Mouse (Mus musculus): Measurements from ENCODE around the gene Pabpc1l. TPM values are rescaled to one million over a fixed set of nuclear protein-coding genes. Genes with fewer than 3 reads are reported as not detected.

The Pabpc1l gene
- 2.3 and 3.7 TPM in 2 replicates for polyA plus RNA-seq (2015; fragmentation: Nextera tagmentation; extraction: Ambion mirVana)

DNA sequence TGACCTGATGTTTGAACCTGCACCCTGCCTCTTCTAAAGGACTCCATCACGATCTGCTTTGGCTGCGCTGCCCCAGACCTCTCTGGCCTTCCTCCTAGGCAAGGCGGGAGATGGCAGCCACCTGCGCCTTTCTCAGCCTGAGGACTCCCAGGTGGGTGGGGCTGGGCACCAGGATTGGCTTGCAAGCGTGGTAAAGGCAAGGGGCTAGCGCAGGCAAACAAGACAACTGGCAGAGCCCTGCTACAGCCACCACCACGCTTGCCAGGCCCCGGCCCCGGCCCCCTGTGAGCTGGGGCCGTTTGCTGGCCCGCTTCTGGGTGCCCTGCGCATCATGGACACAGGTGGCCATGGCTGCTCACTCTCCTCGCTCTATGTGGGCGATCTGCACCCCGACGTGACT lies at the start of gene Pabpc1l:
Gene Pabpc1l (plus strand): TSS at position 301 of the 400 bp plus-strand sequence.
- no peak for ATAC-seq
- no peaks in the 10 kb centered on the region for H3K9me3 ChIP-seq (ENCODE audit: control insufficient read depth, low read length)
- no peaks in the 10 kb centered on the region for H3K4me1 ChIP-seq (replicated peaks; ENCODE audit: control insufficient read depth, insufficient read depth, low read length)
- no peak within 1 kb of the TSS for H3K4me3 ChIP-seq (replicated peaks; ENCODE audit: low read length)
- H3K9ac ChIP-seq (replicated peaks; ENCODE audit: low read depth, low read length), result no peak within 1 kb of the TSS
- H3K27ac ChIP-seq (ENCODE audit: low read length), result no peak within 1 kb of the TSS
- no peaks in the 10 kb centered on the region for H3K36me3 ChIP-seq (ENCODE audit: control insufficient read depth, insufficient read depth)
- 89% methylated on average over 16 of the region's 16 CpGs for WGBS
- no peak within 1 kb of the TSS for H3K4me2 ChIP-seq (ENCODE audit: low read length)
- no peaks in the 10 kb centered on the region for H3K27me3 ChIP-seq (replicated peaks; ENCODE audit: control insufficient read depth, insufficient read depth, low read length)

GRCm38 (mm10) chr2:163976448-163976847 lies 48.8 kb upstream of the Pabpc1l start:
- Histone ChIP-seq H3K4me3 (replicated peaks; ENCODE audit: low read length) (no peak overlapping the region), H3K36me3 (ENCODE audit: control insufficient read depth, insufficient read depth) (no peaks in the 10 kb centered on the region), H3K9ac (replicated peaks; ENCODE audit: low read depth, low read length) (no peak overlapping the region), H3K27ac (ENCODE audit: low read length) (no peak overlapping the region), H3K9me3 (ENCODE audit: control insufficient read depth, low read length) (peaks cover 5% of the 10 kb centered on the region; the same call in 1 of the 2 replicates), H3K4me2 (ENCODE audit: low read length) (no peak overlapping the region), H3K27me3 (replicated peaks; ENCODE audit: control insufficient read depth, insufficient read depth, low read length) (no peaks in the 10 kb centered on the region), H3K4me1 (replicated peaks; ENCODE audit: control insufficient read depth, insufficient read depth, low read length) (no peaks in the 10 kb centered on the region)
- 89% methylated on average over 6 of the region's 7 CpGs for WGBS
- no peak for ATAC-seq

DNA sequence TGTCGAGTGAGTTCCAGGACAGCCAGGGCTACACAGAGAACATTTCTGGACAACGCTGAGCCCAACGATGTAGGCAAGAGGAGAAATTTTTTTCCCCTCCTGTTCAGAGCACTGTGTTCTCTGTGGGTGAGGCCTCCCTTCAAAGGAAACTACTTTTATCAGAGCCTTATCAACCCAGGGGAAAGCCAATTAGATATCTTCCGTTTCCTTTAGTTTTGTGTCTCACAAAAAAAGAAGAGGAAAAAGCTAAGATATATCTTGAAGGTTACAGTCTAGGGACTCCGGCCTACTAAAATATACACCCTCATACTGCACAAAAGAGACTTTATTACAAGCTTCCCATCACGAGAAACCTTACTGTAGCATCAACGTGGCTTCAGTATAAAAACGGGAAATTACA lies 38.0 kb upstream of the Pabpc1l start:
- no peaks in the 10 kb centered on the region for H3K4me1 ChIP-seq (replicated peaks; ENCODE audit: control insufficient read depth, insufficient read depth, low read length)
- no peaks in the 10 kb centered on the region for H3K27me3 ChIP-seq (replicated peaks; ENCODE audit: control insufficient read depth, insufficient read depth, low read length)
- no peak overlapping the region for H3K4me2 ChIP-seq (ENCODE audit: low read length)
- no peak overlapping the region for H3K4me3 ChIP-seq (replicated peaks; ENCODE audit: low read length)
- H3K9me3 ChIP-seq (ENCODE audit: control insufficient read depth, low read length), result no peaks in the 10 kb centered on the region
- no peaks in the 10 kb centered on the region for H3K36me3 ChIP-seq (ENCODE audit: control insufficient read depth, insufficient read depth)
- no peak overlapping the region for H3K27ac ChIP-seq (ENCODE audit: low read length)
- ATAC-seq, result no peak
- H3K9ac ChIP-seq (replicated peaks; ENCODE audit: low read depth, low read length), result no peak overlapping the region
- 85% methylated on average over 8 of the region's 8 CpGs for WGBS

GRCm38 (mm10) chr2:163992871-163993270 lies 32.4 kb upstream of the Pabpc1l start:
- H3K4me3 ChIP-seq (replicated peaks; ENCODE audit: low read length), result no peak overlapping the region
- H3K36me3 ChIP-seq (ENCODE audit: control insufficient read depth, insufficient read depth), result no peaks in the 10 kb centered on the region
- no peak overlapping the region for H3K9ac ChIP-seq (replicated peaks; ENCODE audit: low read depth, low read length)
- H3K9me3 ChIP-seq (ENCODE audit: control insufficient read depth, low read length), result no peaks in the 10 kb centered on the region
- no peak for ATAC-seq
- peaks cover 21% of the 10 kb centered on the region for H3K4me1 ChIP-seq (replicated peaks; ENCODE audit: control insufficient read depth, insufficient read depth, low read length)
- H3K4me2 ChIP-seq (ENCODE audit: low read length), result no peak overlapping the region
- WGBS, result 98% methylated on average over 2 of the region's 2 CpGs
- no peaks in the 10 kb centered on the region for H3K27me3 ChIP-seq (replicated peaks; ENCODE audit: control insufficient read depth, insufficient read depth, low read length)
- H3K27ac ChIP-seq (ENCODE audit: low read length), result no peak overlapping the region

- Histone ChIP-seq H3K27ac (ENCODE audit: low read length) (peak within 1 kb of the TSS; percentile 90), H3K9me3 (ENCODE audit: control insufficient read depth, low read length) (no peaks in the 10 kb centered on the region), H3K4me3 (replicated peaks; ENCODE audit: low read length) (peak within 1 kb of the TSS; percentile 96), H3K4me2 (ENCODE audit: low read length) (peak within 1 kb of the TSS; percentile 71), H3K4me1 (replicated peaks; ENCODE audit: control insufficient read depth, insufficient read depth, low read length) (peaks cover 24% of the 10 kb centered on the region), H3K36me3 (ENCODE audit: control insufficient read depth, insufficient read depth) (0 out of 2 replicates have a peak, but pooled peaks cover 5% of the 10 kb centered on the region), H3K9ac (replicated peaks; ENCODE audit: low read depth, low read length) (peak within 1 kb of the TSS; percentile 87), H3K27me3 (replicated peaks; ENCODE audit: control insufficient read depth, insufficient read depth, low read length) (no peaks in the 10 kb centered on the region)
- no peak for ATAC-seq
- WGBS, result 0% methylated on average over 12 of the region's 14 CpGs
These were observed 30.6 kb upstream of the Pabpc1l start, which contains the start of gene Ywhab for GRCm38 (mm10) chr2:163994654-163994976. Gene Ywhab, plus strand, starts transcription at chr2:163994960.

DNA sequence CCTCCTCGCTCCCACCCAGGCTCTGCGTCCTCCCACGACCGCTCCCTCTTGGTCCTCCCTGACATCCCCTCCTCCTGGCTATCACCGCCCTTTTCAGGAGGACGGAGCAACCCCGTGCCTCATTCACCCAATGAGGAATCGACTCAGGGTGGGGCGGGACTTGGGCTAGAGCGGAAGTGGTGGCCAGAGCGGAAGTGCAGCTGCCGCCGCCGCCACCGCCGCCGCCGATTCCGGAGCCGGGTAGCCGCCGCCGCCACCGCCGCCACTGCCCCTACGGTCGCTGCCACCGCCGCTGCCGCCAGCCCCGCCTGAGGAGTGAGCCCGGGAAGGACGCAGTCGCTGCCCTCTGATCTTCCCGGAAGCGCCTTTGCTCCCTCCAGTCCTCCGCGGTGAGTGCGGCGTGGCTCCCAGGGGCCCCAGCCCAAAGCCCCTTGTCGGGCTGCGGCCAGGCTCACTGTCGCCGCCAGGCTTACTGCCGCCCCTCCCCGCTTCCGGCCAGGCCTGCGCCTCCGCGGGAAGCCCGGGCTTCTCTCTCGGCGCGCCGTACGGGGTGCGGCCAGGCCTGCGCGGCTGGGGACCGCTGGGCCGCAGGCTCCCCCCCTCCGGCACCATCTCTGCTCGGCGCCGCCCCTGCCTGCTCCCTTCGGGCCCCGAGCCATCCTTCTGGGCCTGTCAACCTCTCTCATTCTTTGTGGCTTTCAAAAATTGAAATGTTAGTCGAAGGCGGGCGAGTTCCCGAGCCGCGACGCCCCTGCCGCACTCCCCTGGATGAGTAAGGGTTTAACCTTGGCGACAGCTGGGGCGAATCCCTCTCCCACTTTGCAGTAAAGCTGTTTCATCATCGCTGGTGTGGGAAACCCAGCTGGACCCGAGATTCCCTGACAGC lies 30.0 kb upstream of the Pabpc1l start:
- peak overlapping the region; percentile 87 for H3K9ac ChIP-seq (replicated peaks; ENCODE audit: low read depth, low read length)
- H3K4me3 ChIP-seq (replicated peaks; ENCODE audit: low read length), result peak overlapping the region; percentile 96
- WGBS, result under 1% methylated on average over 53 of the region's 79 CpGs
- H3K4me2 ChIP-seq (ENCODE audit: low read length), result peak overlapping the region; percentile 71
- H3K36me3 ChIP-seq (ENCODE audit: control insufficient read depth, insufficient read depth), result 0 out of 2 replicates have a peak, but pooled peaks cover 5% of the 10 kb centered on the region
- peaks cover 27% of the 10 kb centered on the region for H3K4me1 ChIP-seq (replicated peaks; ENCODE audit: control insufficient read depth, insufficient read depth, low read length)
- H3K27me3 ChIP-seq (replicated peaks; ENCODE audit: control insufficient read depth, insufficient read depth, low read length), result no peaks in the 10 kb centered on the region
- peak; percentile 100 for ATAC-seq
- peak overlapping the region; percentile 90 for H3K27ac ChIP-seq (ENCODE audit: low read length)
- no peaks in the 10 kb centered on the region for H3K9me3 ChIP-seq (ENCODE audit: control insufficient read depth, low read length)

- Histone ChIP-seq H3K36me3 (ENCODE audit: control insufficient read depth, insufficient read depth) (0 out of 2 replicates have a peak, but pooled peaks cover 5% of the 10 kb centered on the region), H3K4me1 (replicated peaks; ENCODE audit: control insufficient read depth, insufficient read depth, low read length) (peaks cover 30% of the 10 kb centered on the region), H3K9me3 (ENCODE audit: control insufficient read depth, low read length) (no peaks in the 10 kb centered on the region), H3K4me2 (ENCODE audit: low read length) (peak overlapping the region; percentile 71), H3K9ac (replicated peaks; ENCODE audit: low read depth, low read length) (peak overlapping the region; percentile 87; the same call in 1 of the 2 replicates), H3K27ac (ENCODE audit: low read length) (no peak overlapping the region), H3K4me3 (replicated peaks; ENCODE audit: low read length) (peak overlapping the region; percentile 96), H3K27me3 (replicated peaks; ENCODE audit: control insufficient read depth, insufficient read depth, low read length) (no peaks in the 10 kb centered on the region)
- ATAC-seq, result no peak
- WGBS, result 81% methylated on average over 6 of the region's 6 CpGs
These were observed 29.0 kb upstream of the Pabpc1l start for GRCm38 (mm10) chr2:163996275-163996674.

GRCm38 (mm10) chr2:163996899-163997298 lies 28.4 kb upstream of the Pabpc1l start:
- 78% methylated on average over 5 of the region's 5 CpGs for WGBS
- Histone ChIP-seq H3K9ac (replicated peaks; ENCODE audit: low read depth, low read length) (no peak overlapping the region; the same call in 1 of the 2 replicates), H3K4me1 (replicated peaks; ENCODE audit: control insufficient read depth, insufficient read depth, low read length) (peaks cover 30% of the 10 kb centered on the region)

GRCm38 (mm10) chr2:163998981-163999380 lies 26.3 kb upstream of the Pabpc1l start:
- Histone ChIP-seq H3K4me1 (replicated peaks; ENCODE audit: control insufficient read depth, insufficient read depth, low read length) (peaks cover 30% of the 10 kb centered on the region), H3K9ac (replicated peaks; ENCODE audit: low read depth, low read length) (no peak overlapping the region), H3K27ac (ENCODE audit: low read length) (no peak overlapping the region), H3K4me3 (replicated peaks; ENCODE audit: low read length) (no peak overlapping the region), H3K9me3 (ENCODE audit: control insufficient read depth, low read length) (no peaks in the 10 kb centered on the region), H3K4me2 (ENCODE audit: low read length) (no peak overlapping the region), H3K27me3 (replicated peaks; ENCODE audit: control insufficient read depth, insufficient read depth, low read length) (no peaks in the 10 kb centered on the region), H3K36me3 (ENCODE audit: control insufficient read depth, insufficient read depth) (0 out of 2 replicates have a peak, but pooled peaks cover 5% of the 10 kb centered on the region)
- no peak for ATAC-seq
- 91% methylated on average over 6 of the region's 6 CpGs for WGBS

More at GRCm38 (mm10) chr2:163996899-163997298, 28.4 kb upstream of the Pabpc1l start:
- Histone ChIP-seq H3K4me2 (ENCODE audit: low read length) (peak overlapping the region; percentile 11; the same call in 1 of the 2 replicates), H3K27ac (ENCODE audit: low read length) (no peak overlapping the region), H3K27me3 (replicated peaks; ENCODE audit: control insufficient read depth, insufficient read depth, low read length) (no peaks in the 10 kb centered on the region), H3K9me3 (ENCODE audit: control insufficient read depth, low read length) (no peaks in the 10 kb centered on the region), H3K4me3 (replicated peaks; ENCODE audit: low read length) (no peak overlapping the region), H3K36me3 (ENCODE audit: control insufficient read depth, insufficient read depth) (0 out of 2 replicates have a peak, but pooled peaks cover 5% of the 10 kb centered on the region)
- no peak for ATAC-seq

All from forebrain, embryonic 16.5 days (tissue).